Mouse (Mus musculus) megakaryocyte-erythroid progenitor cell, adult 5-6 weeks (primary cell): ENCODE data around the gene Eml2. TPM values are rescaled to one million over a fixed set of nuclear protein-coding genes. Genes with fewer than 3 reads are reported as not detected.

Experiments
- ATAC-seq: replicated peaks from 2 replicates; pipeline ENCODE4 v1.8.0; 2016; ENCODE audit warnings: mild to moderate bottlenecking, inconsistent platforms; ENCODE audit not compliant: severe bottlenecking, poor library complexity, low FRiP score, low TSS enrichment
- total RNA-seq, 2 experiments: library from RNA; stranded (forward) in 1 of 2; stranded (reverse) in 1 of 2; fragments of 200-1000, 215-1000 nt in 1 of 2; fragments of >200 nt in 1 of 2; fragmentation: Nextera tagmentation in 1 of 2; gene quantifications; 2 replicates each; pipeline ENCODE4 v1.2.3; 2014 to 2017

Gene Eml2
- total RNA-seq, 2 experiments from 2014 or later, result 4.8 to 6.6 TPM

DNA sequence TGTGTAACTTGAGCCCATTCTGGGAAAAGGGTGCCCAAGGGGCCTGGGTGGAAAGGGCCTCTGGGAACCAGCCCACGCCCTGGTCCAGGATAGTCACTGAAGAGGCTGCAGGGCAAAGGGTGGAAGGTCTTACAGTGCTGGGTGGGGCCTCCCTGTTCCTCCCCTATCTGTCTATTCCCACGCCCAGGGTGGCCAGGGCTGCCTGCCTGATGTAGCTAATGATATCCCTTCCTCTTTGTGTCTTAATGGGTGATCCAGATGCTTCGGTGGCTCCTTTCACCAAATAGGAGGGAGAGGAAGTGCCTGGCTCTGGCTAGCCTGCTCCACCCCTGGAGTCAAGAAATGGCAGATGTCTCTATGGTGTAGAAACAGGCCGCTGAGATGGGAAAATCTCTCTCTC is 48.7 kb downstream of the Eml2 start:
- peak; percentile 29 for ATAC-seq

DNA sequence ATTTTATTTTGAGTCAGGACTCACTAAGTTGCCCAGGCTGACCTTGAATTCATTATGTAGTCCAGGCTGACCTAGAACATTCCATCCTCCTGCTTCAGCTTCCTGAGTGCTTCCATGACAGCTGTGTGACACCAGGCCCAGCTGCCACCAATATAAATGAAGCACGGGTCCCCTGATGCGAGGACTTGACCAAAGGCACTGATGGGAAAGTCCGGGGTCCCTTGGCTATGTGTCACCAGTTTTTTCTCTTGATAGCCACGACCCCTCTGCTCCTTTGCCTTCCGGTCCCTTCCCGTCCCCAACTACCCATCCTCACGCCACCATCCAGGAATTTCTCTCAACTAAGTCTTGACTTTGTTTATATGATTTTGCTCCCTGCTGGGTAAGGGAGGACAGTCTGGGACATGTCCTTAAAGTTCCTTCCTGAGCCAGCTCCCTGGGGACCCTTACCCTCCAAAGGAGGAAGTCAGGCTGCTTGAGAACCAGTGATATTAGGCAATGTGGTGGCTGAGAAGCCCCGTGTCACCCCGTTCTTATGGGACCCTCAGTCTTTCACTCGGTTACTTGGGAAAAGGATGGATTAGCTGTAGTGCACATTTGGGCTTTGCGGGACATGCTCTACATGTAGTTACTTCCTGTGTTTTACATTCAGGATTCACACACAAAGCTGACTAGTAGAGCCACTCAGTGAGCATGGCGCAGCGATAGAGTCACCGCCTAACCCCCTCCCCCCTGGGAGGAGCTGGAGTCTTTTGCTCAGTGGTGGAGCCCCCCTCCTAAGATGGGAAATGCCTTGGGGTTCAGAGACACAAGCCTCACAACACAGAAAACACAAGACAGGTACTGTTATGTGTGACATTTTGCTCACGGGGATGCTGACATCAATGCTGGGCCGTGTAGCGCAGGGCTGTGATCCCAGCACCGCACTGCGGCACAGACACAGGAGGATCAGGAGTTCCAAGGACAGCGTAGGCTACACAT is 50.9 kb downstream of the Eml2 start:
- peak; percentile 8 for ATAC-seq

DNA sequence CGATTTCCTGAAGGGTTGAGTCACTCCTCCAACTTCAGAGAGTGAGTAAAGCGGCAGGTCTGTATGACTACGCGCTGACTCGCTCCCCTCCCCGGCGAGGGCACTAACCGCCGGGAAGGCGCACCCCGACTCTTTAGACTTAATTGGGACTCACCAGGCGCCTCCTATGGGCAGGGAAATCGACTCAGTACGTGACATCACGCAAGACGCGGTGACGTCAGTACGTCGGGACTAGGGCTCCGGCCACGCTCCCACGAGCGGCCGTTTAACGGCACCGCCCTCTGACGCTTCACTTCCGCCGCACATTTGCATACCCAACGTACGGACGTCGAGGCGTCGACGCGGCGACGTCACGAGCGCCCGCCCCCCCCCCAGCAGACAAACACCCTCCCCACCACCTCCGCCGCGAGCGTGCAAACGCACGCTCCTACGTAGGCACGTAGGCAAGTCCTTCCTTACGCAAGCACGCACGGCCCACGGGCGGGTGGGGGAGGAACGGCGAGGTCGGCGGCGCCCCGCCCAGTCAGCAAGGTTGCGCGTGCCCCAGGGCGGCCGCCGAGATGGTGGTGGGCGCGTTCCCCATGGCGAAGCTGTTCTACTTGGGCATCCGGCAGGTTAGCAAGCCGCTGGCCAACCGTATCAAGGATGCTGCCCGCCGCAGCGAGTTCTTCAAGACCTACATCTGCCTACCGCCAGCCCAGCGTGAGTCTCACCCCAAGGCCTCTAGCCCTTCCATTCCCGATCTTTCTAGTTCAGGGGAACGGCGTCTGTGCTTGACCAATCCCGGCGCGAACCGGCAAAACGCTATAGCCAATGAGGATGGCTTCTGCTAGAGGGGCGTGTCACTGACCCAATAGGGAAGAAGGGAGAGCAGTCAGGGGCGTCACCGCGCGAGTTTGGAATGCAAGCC is 51.9 kb downstream of the Eml2 start, which contains the start of gene Opa3:
Gene Opa3 (plus strand): TSS at position 452 of the 910 bp plus-strand sequence.
- peak; percentile 85 for ATAC-seq

DNA sequence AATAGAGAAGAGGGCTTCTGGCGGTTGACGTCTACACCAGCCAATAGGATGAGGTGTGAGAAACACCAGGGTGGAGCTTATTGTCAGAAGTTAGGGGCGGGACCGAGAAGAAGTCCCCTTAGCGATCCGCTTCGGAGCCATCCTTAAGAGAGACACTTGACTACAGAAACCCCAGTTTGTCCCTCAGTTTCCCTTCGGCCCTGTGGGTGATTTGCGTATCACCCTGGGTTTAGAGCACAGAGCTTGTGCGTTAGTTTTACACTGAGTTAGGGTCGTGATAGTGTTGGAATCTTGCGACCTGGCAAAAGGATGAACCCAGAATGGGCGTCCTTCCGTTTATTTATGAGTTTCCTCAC is 52.5 kb downstream of the Eml2 start:
- ATAC-seq, result no peak; the same call in 1 of the 2 replicates

DNA sequence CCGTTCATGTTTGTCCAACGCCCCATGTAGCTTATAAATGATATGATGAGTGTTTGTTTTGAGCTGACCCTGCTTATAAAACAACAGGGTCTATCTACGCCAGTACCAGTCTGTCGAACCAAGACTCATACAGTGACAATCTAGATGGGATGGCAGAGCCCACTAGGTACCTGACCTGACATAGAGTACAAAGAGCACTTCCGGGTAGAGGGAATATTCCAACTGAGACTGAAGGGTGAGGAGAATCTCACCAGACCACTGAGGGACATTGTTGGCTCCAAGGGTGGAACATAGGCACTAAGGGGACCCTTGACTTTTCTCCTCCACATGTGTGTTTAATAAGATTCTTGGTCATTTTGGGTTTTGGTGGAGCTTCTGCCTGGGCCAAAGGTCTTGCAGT is 53.2 kb downstream of the Eml2 start:
- ATAC-seq, result no peak

DNA sequence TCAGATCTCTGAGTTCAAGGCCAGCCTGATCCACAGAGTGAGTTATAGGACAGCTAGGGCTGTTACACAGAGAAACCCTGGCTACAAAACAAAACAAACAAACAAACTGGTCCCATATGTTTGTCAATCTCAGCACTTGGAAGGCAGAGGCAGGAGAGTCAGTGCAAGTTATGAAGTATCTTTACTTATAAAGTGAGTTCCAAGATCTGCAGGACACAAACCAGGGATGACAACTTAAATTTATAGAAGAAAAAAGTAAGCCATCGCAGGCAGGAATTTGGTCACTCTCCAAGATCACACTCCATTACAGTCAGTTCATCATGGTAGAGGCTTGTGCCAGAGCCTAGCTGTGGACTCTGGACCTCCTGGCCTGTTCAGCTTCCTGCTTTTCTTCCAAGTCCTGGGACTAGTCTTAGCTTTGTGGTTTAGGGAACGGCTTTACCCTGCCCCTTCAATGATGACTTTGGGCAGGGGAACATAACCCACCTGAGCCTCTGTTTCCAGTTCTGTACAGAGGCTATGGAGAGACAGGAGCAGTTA is 53.9 kb downstream of the Eml2 start:
- no peak for ATAC-seq

DNA sequence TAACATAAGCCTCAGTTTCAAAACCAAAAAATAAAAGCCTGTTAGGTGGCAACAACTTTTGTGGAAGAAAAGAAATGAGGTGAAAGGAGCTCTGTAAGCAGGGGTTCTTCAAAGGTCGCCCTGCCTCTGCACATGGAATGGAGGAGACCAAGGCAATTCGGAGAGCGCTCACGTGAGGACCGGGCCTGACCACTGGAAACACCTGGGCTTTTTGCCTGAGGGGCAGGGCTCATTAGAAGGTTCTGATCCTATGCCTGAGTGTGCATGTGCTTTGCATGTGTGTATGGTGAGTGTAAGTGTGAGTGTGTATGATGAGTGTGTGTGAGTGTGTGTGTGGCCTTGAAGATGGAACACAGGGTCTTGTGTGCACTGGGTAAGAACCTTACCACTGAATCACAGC is 54.7 kb downstream of the Eml2 start:
- no peak for ATAC-seq

DNA sequence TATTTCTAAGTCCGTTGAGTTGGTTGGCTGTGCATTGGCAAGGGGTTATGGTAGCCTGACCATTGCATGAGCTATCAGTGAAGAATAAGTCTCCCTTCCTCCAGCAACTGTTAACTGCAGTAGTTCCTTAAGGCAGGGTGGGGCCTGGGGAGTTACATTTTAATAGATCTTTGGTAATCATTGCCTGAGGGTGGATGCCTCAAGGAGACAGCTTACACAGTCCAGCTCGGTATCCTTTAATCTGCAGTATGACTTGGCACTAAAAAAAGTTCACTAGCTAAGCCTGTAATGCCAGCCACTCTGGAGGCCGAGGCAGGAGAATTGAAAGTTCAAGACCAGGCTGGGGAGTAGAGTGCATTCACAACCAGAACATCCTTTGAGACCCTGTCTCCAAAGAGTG is 55.6 kb downstream of the Eml2 start:
- ATAC-seq, result no peak

DNA sequence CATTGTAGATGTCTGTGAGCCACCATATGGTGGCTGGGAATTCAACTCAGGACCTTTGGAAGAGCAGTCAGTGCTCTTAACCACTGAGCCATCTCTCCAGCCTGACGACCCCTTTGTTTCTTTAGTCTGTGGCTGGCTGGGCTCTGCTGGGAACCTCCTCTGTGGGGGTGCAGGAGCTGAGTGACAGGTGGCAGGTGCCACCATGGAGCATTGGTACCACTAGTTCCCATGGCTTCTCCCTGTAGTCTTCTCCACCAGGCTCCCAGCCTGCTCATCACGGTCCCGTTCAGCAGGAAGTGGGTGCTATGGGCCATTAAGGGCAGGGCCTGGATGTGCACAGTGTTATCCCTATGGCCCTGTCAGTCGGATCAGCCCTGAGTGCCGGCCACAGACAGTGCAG is 58.4 kb downstream of the Eml2 start:
- ATAC-seq, result no peak

DNA sequence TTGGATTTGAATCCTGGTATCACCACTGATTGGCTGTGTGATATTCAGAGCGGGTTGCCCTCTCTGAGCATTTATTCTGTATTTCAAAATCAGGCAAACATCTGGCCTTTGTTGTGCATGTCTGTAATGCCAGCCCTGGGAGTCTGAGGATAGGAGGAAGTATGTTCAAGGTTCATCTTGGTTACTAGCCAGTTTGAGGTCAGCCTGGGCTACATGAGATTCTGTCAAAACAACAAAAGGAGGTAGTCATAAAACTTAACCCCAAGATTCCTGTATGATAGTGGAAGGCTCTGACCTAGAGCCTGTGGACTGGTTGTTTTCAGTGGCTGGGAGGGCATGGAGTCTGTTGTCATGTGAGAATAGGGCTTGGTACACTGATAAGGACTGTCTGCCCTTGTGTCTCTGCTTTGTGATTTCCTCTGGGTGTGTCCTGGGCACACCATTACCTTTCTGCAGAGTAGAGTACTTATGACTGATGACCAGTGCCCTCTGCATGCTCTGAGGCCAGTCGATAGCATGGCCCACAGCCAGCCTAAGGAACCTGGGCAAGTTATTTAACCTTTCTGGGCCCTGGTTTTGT is 59.0 kb downstream of the Eml2 start:
- peak; percentile 48 for ATAC-seq

DNA sequence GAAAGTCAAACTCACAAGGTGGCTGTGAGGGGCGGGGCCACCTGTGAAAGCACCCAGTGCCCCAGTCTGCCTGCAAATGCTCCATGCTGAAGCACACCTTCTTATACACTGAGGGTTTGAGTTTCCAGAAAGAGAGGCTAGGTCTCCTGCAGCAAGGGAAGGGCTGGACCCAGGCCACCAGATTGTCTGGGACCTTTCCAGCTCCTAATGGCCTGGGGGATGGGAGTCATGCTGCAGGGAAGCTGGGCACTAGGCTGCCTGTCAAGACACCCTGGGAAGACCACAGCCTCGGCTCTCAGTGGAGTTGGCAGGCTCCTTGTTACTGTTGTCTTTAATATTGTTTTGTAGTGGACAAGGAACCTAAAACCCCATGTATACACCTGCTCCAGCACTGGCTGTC is 60.2 kb downstream of the Eml2 start:
- ATAC-seq, result no peak

DNA sequence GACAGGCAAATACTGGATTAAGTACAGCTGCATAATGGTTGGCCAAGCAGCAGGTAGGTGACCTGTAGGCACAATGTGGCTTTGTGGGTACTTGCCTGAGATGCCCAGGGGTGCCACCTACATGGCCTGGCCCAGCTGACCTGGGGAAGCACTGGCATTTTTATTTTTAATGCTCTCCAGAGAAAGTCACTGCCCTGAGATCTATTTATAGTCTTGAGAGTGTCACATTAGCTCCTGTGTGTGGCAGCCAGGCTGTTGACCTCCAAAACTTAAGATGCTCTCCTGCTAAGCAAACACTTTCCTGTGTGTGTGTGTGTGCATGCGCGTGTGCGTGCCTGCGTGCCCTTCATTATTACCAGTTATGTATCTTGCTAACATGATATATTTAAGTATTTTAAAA is 62.1 kb downstream of the Eml2 start:
- ATAC-seq, result no peak

DNA sequence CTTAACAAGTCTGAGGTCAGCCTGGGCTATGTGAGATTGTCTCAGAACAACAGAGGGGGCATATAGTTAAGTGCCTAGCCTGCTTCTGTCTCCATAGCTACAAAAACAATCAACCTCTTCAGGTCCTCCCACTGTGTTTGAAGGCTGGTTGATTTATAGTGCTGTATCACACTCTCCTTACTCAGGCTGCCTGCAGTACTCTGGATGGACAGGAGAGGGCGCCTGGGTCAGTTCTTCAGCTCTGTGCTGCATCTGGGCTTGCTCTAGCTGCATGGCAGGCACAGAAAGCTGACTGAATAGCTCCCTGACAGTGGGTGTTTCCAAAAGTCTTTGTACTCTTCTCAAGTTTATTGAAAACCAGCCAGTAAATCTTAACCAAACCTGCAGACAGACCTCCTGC is 63.2 kb downstream of the Eml2 start:
- peak; percentile 84 for ATAC-seq

DNA sequence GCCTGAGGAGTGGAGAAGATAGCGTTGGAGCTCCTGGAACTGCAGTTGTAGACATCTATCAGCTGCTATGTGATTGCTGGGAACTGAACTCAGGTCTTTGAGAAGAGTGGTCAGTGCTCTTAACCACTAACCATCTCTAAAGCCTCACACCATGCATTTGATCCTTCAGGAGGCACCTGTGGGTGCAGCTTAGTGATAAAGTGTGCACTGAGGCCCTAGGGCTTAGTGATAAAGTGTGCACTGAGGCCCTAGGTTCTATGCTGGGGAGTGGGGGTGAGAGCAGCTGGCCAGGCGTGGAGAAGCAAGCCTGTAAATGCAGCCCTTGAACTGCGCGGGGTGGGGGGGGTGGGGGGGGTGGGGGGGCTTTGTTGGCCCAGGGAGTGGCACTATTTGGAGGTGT is 63.8 kb downstream of the Eml2 start:
- peak; percentile 60 for ATAC-seq

DNA sequence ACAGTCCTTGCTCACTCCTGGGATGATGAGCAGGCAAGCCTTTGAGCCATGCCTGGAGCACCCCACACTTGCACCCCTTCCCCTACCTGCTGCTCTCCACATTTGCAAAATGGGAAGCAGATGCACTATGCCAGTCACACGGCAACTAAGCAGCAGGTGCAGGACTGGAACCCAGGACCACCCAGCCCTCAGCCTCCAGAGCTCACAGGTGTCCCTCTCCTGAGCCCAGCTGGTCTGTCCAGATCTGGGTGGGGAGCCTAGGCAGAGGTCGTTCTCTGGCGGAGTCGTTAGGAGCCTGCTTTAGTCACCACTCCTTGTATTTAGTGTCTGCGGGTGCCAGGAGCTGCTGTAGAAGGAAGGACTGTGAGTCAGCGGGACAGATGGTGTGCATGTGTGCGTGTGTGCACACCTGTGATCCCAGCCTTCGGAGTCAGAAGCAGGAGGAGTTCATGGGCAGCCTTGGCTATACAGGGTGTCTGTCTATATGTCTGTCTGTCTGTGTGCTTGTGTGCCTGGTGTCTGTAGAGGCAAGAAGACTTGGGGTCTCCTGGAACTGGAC is 64.8 kb downstream of the Eml2 start:
- no peak for ATAC-seq

DNA sequence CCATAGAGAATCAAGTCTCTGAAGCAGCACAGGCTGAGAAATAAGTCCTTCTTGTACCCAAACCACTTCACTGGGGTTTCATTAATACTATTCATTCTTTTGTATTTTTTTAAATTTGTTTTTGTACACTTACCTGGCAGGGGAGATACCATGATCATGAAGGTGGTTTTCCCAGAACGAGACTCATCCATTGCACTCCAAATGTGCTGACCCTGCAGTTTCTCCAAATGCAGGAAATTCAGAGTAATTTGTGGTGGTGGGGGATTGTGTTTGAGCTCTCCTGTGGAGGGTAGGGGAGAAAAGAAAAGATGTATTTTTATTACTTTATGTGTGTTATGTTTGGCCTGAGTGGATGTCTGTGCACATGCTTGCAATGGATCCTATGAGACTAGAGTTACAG is 65.8 kb downstream of the Eml2 start:
- ATAC-seq, result no peak

DNA sequence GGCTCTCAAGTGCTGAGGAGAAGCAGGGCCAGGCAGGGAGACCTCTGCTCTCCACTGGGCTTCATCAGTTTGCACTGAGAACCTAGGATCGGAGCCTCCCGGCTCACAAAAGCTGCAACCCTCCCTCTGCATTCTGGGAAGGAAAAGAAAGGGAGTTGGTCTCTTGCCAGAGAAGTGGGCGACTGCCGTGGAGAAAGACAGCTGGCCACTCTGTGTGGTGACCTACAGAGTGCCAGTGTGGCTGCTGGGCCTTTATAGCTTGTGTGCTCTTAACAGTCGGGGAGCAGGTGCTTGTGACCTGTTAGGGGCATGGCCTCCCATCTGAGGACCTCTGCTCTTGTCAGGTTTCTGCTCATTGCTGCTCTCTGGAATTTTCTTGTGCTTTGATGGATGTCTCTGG is 67.6 kb downstream of the Eml2 start:
- no peak for ATAC-seq

DNA sequence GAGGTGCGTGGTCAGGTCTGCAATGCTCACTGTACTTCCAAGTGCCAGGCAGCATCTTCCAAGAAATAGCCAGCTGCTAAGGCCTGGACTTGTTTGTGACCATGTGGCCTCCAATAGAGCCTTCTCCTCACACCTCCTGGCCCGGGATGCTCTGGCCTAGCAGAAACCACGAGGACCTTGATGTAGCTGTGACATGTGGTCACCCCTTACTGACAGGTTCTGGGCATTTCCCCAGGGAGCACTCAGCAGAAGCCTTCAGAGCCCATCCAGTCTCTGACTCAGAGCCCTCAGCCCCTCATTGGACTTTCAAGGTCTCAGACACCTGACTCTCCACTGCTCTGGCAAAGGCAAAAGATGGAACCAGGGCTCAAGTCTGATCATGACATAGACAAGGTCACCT is 68.9 kb downstream of the Eml2 start:
- no peak for ATAC-seq

DNA sequence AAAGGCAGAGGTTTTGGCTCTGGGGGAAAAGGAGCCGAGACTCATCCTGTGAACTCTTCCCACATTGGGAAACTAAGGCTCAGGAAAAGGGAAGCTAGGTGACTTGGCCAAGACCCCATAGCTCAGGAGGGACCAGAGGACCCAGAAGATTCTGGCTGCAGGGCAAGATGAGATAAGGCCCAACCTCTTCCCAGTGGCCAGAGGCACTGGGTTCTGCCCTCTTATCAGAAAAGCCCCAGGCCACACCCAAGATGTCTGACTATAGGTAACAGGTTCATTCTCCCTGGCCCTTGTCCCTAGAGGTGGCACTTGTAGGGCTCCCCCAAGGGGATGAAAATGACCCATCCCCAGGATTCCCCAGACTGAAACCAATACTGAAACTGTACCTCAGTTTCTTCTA is 70.6 kb downstream of the Eml2 start:
- ATAC-seq, result peak; percentile 66
